Mouse (Mus musculus) stomach, postnatal 0 days (tissue): ENCODE measurements at regions not wholly inside any gene's neighbourhood (a gene's known extent, or its start where the extent isn't known, plus 50 kb on each side); places are given as distances from the start of the nearest gene placed in this dataset.

ENCODE experiments used
- CTCF ChIP-seq: IDR thresholded peaks from 2 replicates; pipeline ENCODE4 v1.5.1; 2016; ENCODE audit warnings: antibody characterized with exemption, low read depth, mild to moderate bottlenecking, moderate library complexity
- EP300 ChIP-seq: optimal IDR thresholded peaks from 2 replicates; pipeline ENCODE3; 2016; ENCODE audit warnings: antibody characterized with exemption

DNA sequence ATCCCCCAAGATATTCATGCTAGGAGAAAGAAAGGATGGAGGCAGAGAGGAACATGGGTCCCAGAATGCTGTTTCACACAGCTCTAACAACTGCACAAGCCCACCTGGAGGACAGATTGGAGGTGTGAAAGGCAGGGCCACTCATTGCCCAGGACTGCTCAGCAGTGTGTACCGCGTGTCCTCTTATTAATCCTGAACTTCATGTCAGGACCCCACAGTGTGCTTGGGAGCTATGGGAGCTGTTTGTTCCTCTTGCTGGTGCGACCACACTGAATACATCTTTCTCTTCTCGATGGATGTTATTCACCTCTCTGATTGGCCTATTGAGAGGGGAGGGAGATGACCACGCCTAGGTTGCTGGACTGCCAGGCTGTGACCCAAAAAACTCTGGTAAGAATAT is 119.1 kb downstream of the Tmem17 start:
- TF ChIP-seq CTCF = no peak
- TF ChIP-seq EP300 = no peak
